Mouse (Mus musculus) stomach, embryonic 14.5 days (tissue): ENCODE results near the gene Plau. TPM values are rescaled to one million over a fixed set of nuclear protein-coding genes. Genes with fewer than 3 reads are reported as not detected.

ENCODE experiments used
- ATAC-seq: fragments of 200-750 bp; cut with Nextera tagmentation; 2 replicates; pipeline ENCODE4 v1.8.0; 2017; ENCODE audit warnings: low read depth, moderate TSS enrichment; ENCODE audit not compliant: insufficient number of reproducible peaks, insufficient read depth, low FRiP score
- H3K27ac ChIP-seq: fragments of 300-500 bp; sonication (generic); 2 replicates; pipeline ENCODE4 v1.5.1; 2014; ENCODE audit warnings: mild to moderate bottlenecking, low read length, moderate library complexity, mixed read lengths
- H3K27me3 ChIP-seq: fragments of 300-500 bp; sonication (generic); 2 replicates; pipeline ENCODE4 v1.6.1; 2014; ENCODE audit warnings: low read length, control low read depth, mixed read lengths; ENCODE audit not compliant: control insufficient read depth, insufficient read depth
- H3K36me3 ChIP-seq: fragments of 300-500 bp; sonication (generic); 2 replicates; pipeline ENCODE4 v1.6.1; 2014; ENCODE audit warnings: mild to moderate bottlenecking, control low read depth, low read length, moderate library complexity, mixed read lengths; ENCODE audit not compliant: control insufficient read depth, insufficient read depth
- H3K4me1 ChIP-seq: fragments of 300-500 bp; sonication (generic); 2 replicates; pipeline ENCODE4 v1.6.1; 2014; ENCODE audit warnings: low read length, control low read depth, mixed read lengths; ENCODE audit not compliant: control insufficient read depth, insufficient read depth
- H3K4me2 ChIP-seq: fragments of 300-500 bp; sonication (generic); replicated peaks from 2 replicates; pipeline ENCODE4 v1.6.1; 2014; ENCODE audit warnings: low read depth, low read length, control low read depth
- H3K4me3 ChIP-seq: fragments of 300-500 bp; sonication (generic); 2 replicates; pipeline ENCODE4 v1.5.1; 2014; ENCODE audit warnings: low read depth, low read length, control low read depth
- H3K9ac ChIP-seq: fragments of 300-500 bp; sonication (generic); replicated peaks from 2 replicates; pipeline ENCODE4 v1.6.1; 2014; ENCODE audit warnings: low read depth, mild to moderate bottlenecking, control low read depth, low read length, moderate library complexity, mixed read lengths
- H3K9me3 ChIP-seq: fragments of 300-500 bp; sonication (generic); 2 replicates; pipeline ENCODE4 v1.6.1; 2016; ENCODE audit warnings: low read depth, low read length, control low read depth; ENCODE audit not compliant: control insufficient read depth
- WGBS: fragments of 180-500 bp; shearing (Covaris S2); extraction: QIAGEN DNeasy Blood & Tissue Kit; methylation state at CpG from one replicate; pipeline ENCODE4 v1.1.7; 2014; 5-methylcytosine and 5-hydroxymethylcytosine counted together
- polyA plus RNA-seq: library from polyadenylated mRNA; unstranded; fragments of >200 nt; fragmentation: Nextera tagmentation; extraction: Ambion mirVana; gene quantifications from 2 replicates; pipeline ENCODE4 v1.2.1, GENCODE M21; 2014

Gene Plau
- polyA plus RNA-seq, 1 experiment from 2014 or later = 0.64 TPM

DNA sequence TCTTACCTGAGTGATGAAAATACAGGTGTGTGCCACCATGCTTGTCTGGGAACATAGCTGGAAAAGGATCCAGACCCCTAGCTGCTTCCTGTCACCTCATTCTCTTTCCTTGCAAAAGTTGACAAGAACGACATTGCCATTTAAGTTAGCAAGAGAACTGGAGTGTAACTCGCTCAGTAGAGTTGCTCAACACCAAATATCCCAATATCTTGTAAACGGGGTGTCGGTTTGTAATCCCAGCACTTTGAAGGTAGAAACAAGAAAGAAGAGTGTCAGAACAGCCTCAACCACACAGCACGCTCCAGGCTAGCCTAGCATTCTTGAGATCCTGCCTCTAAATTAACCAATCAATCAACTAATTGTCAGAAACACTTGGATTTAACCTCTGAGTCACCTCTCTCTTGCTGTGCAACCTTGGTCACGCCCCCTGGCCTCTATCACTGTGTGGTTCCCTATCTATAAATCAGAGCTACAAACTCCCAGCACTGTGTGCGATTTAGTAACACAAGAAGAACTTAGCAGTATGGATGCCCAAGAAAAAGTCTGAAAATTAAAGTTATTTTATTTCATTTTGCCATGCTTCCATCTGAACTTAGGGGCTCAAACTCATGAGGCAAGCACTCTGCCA, 24.6 kb upstream of the Plau start:
- 54% methylated on average over 7 of the region's 7 CpGs for WGBS
- no peaks in the 10 kb centered on the region for H3K9me3 ChIP-seq
- no peak for ATAC-seq

DNA sequence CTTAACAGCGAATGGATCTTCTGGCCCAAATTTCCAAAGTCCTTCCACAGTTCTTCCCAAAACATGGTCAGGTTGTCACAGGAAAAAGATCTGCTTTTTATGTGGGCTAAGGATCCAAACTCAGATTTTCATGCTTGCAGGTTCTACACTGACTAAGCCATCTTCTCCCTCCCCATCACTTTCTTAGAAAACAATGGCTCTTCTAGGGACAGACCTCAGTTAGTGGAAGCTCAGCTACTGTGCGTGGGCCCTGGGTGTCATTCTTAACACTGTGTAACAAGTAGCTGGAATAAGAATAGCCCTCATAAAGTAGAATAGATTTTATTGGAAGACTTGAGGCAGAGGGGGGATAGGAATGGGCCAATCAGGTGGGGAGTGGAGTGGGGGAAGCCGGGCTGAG, 21.0 kb upstream of the Plau start:
- Histone ChIP-seq H3K27me3 (no peaks in the 10 kb centered on the region), H3K4me2 (no peak overlapping the region), H3K36me3 (no peaks in the 10 kb centered on the region), H3K27ac (no peak overlapping the region), H3K4me1 (no peaks in the 10 kb centered on the region), H3K9me3 (no peaks in the 10 kb centered on the region), H3K9ac (no peak overlapping the region), H3K4me3 (no peak overlapping the region)
- no peak for ATAC-seq
- WGBS = 88% methylated on average over 3 of the region's 3 CpGs

More for the DNA sequence above, 24.6 kb upstream of the Plau start:
- Histone ChIP-seq H3K4me2 (no peak overlapping the region), H3K27me3 (no peaks in the 10 kb centered on the region), H3K4me3 (no peak overlapping the region), H3K4me1 (no peaks in the 10 kb centered on the region), H3K36me3 (no peaks in the 10 kb centered on the region), H3K27ac (no peak overlapping the region), H3K9ac (no peak overlapping the region)

DNA sequence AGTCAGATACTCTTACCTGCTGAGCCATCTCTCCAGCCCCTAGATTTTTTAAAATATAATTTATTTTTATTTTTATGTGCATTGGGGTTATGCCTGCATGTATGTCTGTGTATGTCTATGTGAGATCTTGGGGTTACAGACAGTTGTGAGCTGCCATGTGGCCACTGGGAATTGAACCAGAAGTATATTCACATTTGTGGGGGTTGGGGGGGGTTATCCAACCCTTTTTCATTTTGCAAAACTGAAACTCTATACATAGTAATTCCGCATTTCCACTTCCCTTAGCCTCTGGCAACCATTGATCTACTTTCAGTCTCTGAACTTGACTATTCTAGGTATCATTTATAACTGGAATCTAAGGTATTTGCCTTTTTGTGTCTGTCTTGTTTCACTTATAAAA, 11.9 kb upstream of the Plau start:
- WGBS = 83% methylated on average over 1 of the region's 1 CpGs
- H3K4me3 ChIP-seq = no peak overlapping the region
- no peak overlapping the region for H3K27ac ChIP-seq
- H3K9me3 ChIP-seq = no peaks in the 10 kb centered on the region
- H3K4me1 ChIP-seq = no peaks in the 10 kb centered on the region
- H3K9ac ChIP-seq = no peak overlapping the region
- no peaks in the 10 kb centered on the region for H3K27me3 ChIP-seq
- H3K4me2 ChIP-seq = no peak overlapping the region
- H3K36me3 ChIP-seq = no peaks in the 10 kb centered on the region
- ATAC-seq = no peak

DNA sequence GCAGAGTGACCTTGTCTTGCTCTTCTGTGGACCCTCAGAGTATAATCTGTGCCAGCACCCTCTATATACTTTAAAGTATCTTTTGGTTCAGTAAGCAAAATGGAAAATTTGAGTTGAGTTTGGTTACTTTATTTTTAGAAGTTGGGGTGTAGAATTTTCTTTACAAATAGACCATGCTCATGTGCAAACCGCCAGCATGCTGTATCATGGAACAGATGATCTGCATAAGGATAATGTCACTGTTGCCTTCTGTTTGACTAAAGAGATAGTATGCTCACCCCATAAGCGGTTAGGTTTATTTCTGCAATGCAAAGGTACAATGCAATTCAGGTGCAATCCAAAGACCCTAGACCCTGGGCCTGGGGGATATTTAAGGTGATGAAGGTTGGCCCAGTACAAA, 10.9 kb upstream of the Plau start:
- H3K27ac ChIP-seq = no peak overlapping the region
- no peaks in the 10 kb centered on the region for H3K4me1 ChIP-seq
- H3K9ac ChIP-seq = no peak overlapping the region
- H3K27me3 ChIP-seq = no peaks in the 10 kb centered on the region
- H3K9me3 ChIP-seq = no peaks in the 10 kb centered on the region
- ATAC-seq = no peak
- no peaks in the 10 kb centered on the region for H3K36me3 ChIP-seq
- 88% methylated on average over 2 of the region's 2 CpGs for WGBS
- no peak overlapping the region for H3K4me2 ChIP-seq
- H3K4me3 ChIP-seq = no peak overlapping the region

DNA sequence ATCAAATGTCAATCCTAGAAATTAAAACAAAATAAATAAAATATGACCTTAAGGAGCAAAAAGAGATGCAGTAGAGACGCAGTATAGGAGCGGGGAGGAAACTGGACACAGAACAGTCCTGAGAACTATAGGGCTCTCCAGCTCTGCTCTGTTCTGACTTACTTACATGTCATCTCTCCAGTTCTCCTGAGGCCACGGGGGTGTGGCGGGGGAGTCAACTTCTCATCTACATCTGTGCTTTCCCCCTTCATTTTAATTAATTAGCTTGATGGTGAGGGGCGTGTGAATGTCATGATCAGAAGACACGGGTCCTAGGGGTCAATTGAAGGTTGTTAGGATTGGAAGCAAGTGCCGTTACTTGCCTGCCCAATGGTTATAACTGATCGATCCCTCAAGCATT, 9.4 kb upstream of the Plau start:
- H3K9ac ChIP-seq = no peak overlapping the region
- no peaks in the 10 kb centered on the region for H3K36me3 ChIP-seq
- H3K27me3 ChIP-seq = no peaks in the 10 kb centered on the region
- no peak overlapping the region for H3K27ac ChIP-seq
- H3K9me3 ChIP-seq = no peaks in the 10 kb centered on the region
- no peak for ATAC-seq
- H3K4me2 ChIP-seq = no peak overlapping the region
- no peak overlapping the region for H3K4me3 ChIP-seq
- peaks cover 3% of the 10 kb centered on the region; the same call in 1 of the 2 replicates for H3K4me1 ChIP-seq
- 75% methylated on average over 8 of the region's 8 CpGs for WGBS

DNA sequence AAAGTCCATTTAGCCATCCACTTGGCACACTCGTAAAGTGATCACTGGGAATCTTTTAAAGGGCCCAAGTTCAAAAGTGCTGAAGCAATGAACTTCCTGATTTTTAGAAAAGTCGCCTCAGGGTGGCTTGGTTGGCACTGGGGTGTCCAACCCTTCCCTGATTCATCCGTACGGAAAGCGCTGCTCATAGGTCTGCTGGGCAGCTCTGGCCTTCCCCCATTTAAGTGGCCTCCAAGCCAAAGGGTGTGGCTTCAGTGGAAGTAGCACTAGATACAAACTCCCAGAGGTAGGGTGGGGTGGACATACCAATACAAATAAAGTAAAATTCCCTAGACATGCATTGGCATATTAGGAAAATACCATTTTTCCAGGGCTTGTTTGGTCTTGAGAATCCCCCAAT, 9.0 kb upstream of the Plau start:
- WGBS = 85% methylated on average over 5 of the region's 5 CpGs
- no peak overlapping the region for H3K4me2 ChIP-seq
- no peak for ATAC-seq

DNA sequence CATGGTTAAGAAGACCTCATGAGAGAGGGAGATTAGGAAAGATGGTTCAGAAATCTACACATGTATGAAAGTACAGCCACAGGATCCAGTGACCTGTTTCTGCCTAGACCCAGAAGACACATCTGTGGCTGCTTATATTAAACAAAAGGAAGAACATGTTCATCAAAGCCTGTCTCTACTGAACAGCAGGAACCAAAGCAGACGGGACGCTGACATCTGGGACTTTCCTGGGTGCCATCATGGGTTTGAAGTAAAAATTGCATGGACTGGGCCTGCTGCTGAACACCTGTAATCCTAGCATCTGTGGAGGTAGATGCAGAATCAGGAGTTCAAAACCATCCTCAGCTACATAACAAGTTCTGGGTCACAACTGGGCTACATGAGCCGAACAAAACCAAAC, 7.9 kb upstream of the Plau start:
- no peak overlapping the region for H3K4me2 ChIP-seq
- peaks cover 3% of the 10 kb centered on the region; the same call in 1 of the 2 replicates for H3K4me1 ChIP-seq
- no peaks in the 10 kb centered on the region for H3K27me3 ChIP-seq
- no peaks in the 10 kb centered on the region for H3K9me3 ChIP-seq
- no peak for ATAC-seq
- no peaks in the 10 kb centered on the region for H3K36me3 ChIP-seq
- H3K27ac ChIP-seq = no peak overlapping the region
- 82% methylated on average over 3 of the region's 3 CpGs for WGBS
- H3K4me3 ChIP-seq = no peak overlapping the region
- no peak overlapping the region for H3K9ac ChIP-seq

More for the DNA sequence above, 9.0 kb upstream of the Plau start:
- H3K4me3 ChIP-seq = no peak overlapping the region
- H3K9me3 ChIP-seq = no peaks in the 10 kb centered on the region
- no peaks in the 10 kb centered on the region for H3K36me3 ChIP-seq
- peaks cover 3% of the 10 kb centered on the region; the same call in 1 of the 2 replicates for H3K4me1 ChIP-seq
- H3K27ac ChIP-seq = no peak overlapping the region
- H3K27me3 ChIP-seq = no peaks in the 10 kb centered on the region
- H3K9ac ChIP-seq = no peak overlapping the region

DNA sequence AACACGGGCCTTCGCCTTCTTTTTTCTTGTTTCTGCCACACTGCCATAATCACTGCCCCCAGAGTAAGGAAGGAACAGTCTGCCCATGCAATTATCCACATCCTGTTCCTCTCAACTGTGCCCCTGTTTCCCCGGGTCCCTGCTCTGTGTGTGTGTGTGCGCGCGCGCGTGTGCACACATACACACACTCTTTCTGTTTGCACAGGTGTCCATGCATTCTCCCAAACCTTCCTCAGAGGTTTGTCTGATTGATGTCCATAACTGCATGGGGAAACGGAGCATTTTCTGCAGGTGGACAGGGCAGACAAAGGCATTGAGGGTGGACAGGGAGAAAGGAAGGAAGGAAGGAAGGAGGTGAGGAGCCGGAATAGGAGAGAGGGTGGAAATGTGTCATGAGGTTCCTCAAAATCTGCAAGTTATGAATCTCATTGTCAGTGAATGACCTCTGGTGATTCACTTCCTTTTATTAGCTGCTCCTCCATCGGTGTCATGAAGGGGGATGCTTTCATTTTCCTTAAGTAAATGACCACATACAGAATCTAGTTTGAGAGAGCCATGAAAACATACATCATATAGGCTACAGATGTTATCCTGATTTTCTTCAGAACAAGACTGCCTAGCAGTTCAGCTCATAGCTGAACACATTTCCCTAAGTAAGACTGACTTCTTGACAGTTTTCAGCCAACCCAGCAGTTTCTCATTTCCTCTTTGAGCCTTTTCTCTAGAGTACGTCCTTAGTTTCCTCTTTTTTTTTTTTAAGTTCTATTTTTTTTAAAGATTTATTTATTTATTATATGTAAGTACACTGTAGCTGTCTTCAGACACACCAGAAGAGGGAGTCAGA, 6.7 kb upstream of the Plau start:
- no peak overlapping the region for H3K4me2 ChIP-seq
- ATAC-seq = no peak
- no peak overlapping the region; the same call in 1 of the 2 replicates for H3K27ac ChIP-seq
- H3K9me3 ChIP-seq = no peaks in the 10 kb centered on the region
- 60% methylated on average over 12 of the region's 12 CpGs for WGBS
- H3K4me1 ChIP-seq = peaks cover 3% of the 10 kb centered on the region; the same call in 1 of the 2 replicates
- no peaks in the 10 kb centered on the region for H3K36me3 ChIP-seq
- no peak overlapping the region for H3K4me3 ChIP-seq
- H3K27me3 ChIP-seq = no peaks in the 10 kb centered on the region
- no peak overlapping the region for H3K9ac ChIP-seq
